Mouse (Mus musculus): ENCODE data around the gene Ube4b. TPM values are rescaled to one million over a fixed set of nuclear protein-coding genes. Genes with fewer than 3 reads are reported as not detected.
A peak's percentile ranks its signal among the peaks of the same experiment; 100 is the strongest.

Gene Ube4b
- polyA plus RNA-seq, 1 experiment from 2014 or later = 82.8 TPM

DNA sequence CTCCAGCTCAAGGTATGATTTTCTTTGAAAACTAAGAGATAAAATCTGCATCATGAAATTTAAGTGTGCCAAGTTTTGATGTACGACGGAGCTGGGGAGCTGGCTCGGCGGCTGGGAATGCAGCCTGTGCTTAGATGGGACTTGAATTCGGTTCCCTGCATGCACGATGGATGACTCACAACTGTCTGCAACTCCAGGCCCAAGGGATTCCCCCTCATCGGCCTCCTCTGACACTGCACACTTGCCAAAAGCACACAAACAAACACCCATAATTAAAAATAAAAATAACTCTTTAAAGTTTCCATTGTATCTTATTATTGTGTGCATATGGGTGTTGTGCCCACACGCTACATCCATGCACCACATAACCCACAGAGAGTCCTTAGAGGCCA, 25.0 kb downstream of the Ube4b start:
- Histone ChIP-seq H3K36me3 (peaks cover 18% of the 10 kb centered on the region), H3K4me2 (replicated peaks) (no peak overlapping the region), H3K4me3 (no peak overlapping the region), H3K9ac (no peak overlapping the region), H3K27ac (no peak overlapping the region), H3K4me1 (peaks cover 34% of the 10 kb centered on the region), H3K9me3 (replicated peaks) (no peaks in the 10 kb centered on the region), H3K27me3 (no peaks in the 10 kb centered on the region)
- WGBS = 82% methylated on average over 8 of the region's 8 CpGs
- no peak for ATAC-seq (ENCODE audit: low FRiP score)

DNA sequence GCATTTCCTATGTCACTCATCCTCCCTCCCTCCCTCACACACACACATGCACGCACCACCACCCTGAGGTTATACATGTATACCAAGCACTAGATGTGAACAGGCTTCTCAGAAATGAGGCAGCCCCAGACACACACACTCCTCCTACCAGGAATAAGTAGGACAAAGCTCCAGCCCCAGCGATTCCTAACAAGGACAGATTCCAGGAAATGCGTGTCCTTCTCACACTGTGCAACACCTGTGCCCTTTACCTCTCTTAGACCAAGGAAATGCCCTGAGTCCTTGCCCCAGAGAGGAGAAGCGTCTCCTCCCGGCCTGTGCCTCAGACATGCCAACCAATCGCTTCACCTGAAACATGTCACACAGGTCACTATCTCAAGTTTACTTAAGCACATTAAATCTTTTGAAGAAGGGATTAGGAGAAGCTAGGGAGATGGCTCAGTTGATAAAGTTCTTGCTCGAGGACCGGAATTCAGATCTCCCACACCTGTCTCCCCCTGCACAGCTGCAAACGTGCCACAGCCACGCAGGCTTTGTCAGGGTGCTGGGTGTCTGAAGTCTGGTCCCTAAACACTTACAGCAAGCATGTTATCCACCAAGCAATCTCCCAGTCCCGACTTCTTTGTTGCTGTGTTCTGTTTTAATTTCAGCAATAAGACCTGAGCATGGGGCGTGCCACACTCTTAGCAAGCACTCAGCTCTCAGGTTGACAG, 25.5 kb downstream of the Ube4b start:
- Histone ChIP-seq H3K9ac (no peak overlapping the region), H3K4me1 (peaks cover 31% of the 10 kb centered on the region), H3K27me3 (no peaks in the 10 kb centered on the region), H3K36me3 (peaks cover 20% of the 10 kb centered on the region), H3K27ac (no peak overlapping the region), H3K4me3 (no peak overlapping the region), H3K9me3 (replicated peaks) (no peaks in the 10 kb centered on the region), H3K4me2 (replicated peaks) (no peak overlapping the region)
- ATAC-seq (ENCODE audit: low FRiP score) = no peak
- 84% methylated on average over 12 of the region's 12 CpGs for WGBS

DNA sequence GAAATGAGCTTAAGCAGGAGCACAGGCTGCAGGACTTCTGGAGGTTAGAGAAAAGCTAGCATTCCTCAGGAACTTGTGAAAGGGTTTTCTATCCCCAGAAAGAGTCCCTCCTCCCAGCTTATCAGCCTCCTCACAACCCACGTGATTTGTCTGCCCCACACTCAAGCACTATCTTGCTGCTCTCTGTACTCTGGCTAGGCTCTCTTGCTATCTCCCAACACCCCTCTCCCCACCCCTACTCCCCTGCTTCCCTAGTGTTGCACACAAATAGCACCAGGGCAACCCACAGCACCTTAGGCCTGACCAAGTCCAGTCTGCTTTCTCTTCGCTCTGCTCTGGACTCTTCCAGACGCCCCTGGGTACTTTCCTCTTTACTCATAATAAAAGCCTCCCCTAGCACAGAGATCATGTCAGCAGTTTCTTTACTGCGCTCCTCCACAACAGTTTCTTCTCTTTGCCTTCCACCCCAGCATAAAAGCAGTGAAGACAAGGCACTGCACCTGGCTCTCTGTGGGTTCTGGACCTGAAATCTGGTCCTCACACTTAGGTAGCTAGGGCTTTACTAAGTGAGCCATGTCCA, 27.1 kb downstream of the Ube4b start:
- no peak overlapping the region for H3K27ac ChIP-seq
- ATAC-seq (ENCODE audit: low FRiP score) = no peak
- no peaks in the 10 kb centered on the region for H3K27me3 ChIP-seq
- H3K4me2 ChIP-seq (replicated peaks) = no peak overlapping the region
- H3K4me1 ChIP-seq = peaks cover 25% of the 10 kb centered on the region
- H3K9ac ChIP-seq = no peak overlapping the region
- no peak overlapping the region for H3K4me3 ChIP-seq
- no peaks in the 10 kb centered on the region for H3K9me3 ChIP-seq (replicated peaks)
- peaks cover 23% of the 10 kb centered on the region for H3K36me3 ChIP-seq
- 76% methylated on average over 4 of the region's 4 CpGs for WGBS

DNA sequence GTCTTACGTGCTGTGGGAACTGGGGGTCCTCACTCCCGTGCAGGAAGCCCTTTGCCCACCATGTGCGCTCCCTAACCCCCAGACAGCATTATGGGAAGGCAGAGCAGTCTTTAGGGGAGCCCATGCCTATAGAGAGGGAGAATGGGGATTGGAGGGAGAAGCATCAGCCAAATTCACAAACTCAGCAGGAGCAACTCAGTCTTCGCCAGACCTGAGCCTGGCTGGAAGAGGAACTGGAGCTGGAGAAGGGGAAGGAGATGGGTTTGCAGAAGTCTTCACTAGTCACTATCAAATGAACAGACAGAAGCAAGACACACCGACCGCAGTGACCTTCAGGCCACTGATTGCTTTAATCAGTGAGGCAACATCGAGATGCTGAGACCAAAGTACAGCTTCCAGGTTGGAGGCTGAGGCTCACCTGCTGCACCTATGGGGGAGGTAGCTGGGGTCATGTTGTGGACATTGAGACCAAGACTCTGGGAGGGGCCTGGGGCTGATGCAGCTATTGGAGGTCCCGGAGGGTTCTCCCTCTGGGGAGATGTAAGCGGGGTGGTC, 28.3 kb downstream of the Ube4b start:
- Histone ChIP-seq H3K4me1 (peaks cover 14% of the 10 kb centered on the region), H3K4me3 (no peak overlapping the region), H3K9ac (no peak overlapping the region), H3K9me3 (replicated peaks) (no peaks in the 10 kb centered on the region), H3K27ac (no peak overlapping the region), H3K36me3 (peaks cover 23% of the 10 kb centered on the region), H3K27me3 (no peaks in the 10 kb centered on the region), H3K4me2 (replicated peaks) (no peak overlapping the region)
- whole genome bisulfite sequencing = 89% methylated on average over 9 of the region's 9 CpGs
- ATAC-seq (ENCODE audit: low FRiP score) = no peak

DNA sequence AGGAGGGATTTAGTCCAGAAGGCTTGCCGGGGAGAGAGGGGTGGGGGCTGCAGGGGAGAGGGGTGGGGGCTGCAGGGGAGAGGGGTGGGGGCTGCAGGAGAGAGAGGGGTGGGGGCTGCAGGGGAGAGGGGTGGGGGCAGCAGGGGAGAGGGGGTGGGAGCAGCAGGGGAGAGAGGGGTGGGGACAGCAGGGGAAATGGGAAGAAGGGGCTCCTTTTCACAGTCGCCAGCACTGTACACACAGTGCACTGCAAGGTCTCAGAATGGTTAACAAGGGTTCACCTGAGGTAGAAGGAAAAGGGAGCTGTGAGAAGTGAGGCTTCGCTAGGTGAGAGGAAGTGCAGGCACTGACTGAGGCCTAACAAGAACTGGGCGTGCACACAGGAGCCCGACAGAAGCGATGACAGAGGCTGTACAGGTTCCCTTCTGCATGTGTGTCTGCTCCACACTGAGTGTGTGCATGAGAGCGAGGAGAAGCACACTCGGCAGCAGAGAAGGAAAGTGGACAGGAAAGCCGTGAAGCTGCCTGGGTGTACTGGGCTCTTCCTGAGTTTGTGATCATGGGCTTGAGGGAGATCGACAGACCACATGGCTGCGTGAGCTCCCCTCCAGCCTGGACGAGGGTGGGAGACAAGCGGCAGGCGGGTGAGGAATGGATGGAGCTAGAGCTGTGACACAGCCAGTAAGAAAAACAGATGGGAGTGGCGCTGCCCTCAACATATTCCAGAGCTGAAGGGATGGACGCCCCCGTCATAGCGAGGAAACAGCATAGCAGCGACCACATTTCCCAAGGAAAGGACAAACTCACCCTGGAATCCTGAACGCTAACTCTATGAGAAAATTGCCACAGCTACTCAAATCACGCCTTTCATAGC, 29.9 kb downstream of the Ube4b start:
- no peak overlapping the region for H3K4me2 ChIP-seq (replicated peaks)
- no peak overlapping the region for H3K9ac ChIP-seq
- H3K9me3 ChIP-seq (replicated peaks) = no peaks in the 10 kb centered on the region
- peak overlapping the region; percentile 48; the same call in 1 of the 2 replicates for H3K27ac ChIP-seq
- no peaks in the 10 kb centered on the region for H3K27me3 ChIP-seq
- 58% methylated on average over 21 of the region's 21 CpGs for WGBS
- peaks cover 10% of the 10 kb centered on the region for H3K4me1 ChIP-seq
- no peak for ATAC-seq (ENCODE audit: low FRiP score)
- no peak overlapping the region for H3K4me3 ChIP-seq
- H3K36me3 ChIP-seq = peaks cover 34% of the 10 kb centered on the region

DNA sequence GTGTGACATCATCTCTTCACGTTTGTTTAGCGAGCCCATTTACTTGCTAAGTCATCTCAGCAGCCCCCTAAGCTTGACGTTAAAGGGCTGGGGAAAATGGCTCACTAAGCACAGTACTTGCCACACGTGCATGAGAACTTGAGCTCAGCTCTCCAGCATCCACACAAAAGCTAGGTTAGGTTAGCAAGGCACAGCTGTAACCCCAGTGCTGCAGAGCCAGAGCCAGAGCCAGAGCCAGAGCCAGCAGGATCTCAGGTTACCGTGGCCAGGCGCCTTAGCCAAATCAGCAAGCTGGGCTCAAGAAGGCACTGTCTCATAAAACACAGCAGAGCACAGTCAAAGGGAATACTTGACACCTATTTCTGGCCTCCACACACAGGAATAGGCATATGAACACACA, 31.0 kb downstream of the Ube4b start:
- 0 out of 2 replicates have a peak overlapping the region, but pooled peaks have one; percentile 17 for H3K27ac ChIP-seq
- no peaks in the 10 kb centered on the region for H3K27me3 ChIP-seq
- no peak overlapping the region for H3K9ac ChIP-seq
- no peak overlapping the region for H3K4me3 ChIP-seq
- H3K4me1 ChIP-seq = peaks cover 10% of the 10 kb centered on the region
- WGBS = 81% methylated on average over 6 of the region's 6 CpGs
- H3K4me2 ChIP-seq (replicated peaks) = no peak overlapping the region
- no peaks in the 10 kb centered on the region for H3K9me3 ChIP-seq (replicated peaks)
- ATAC-seq (ENCODE audit: low FRiP score) = no peak
- H3K36me3 ChIP-seq = peaks cover 43% of the 10 kb centered on the region

DNA sequence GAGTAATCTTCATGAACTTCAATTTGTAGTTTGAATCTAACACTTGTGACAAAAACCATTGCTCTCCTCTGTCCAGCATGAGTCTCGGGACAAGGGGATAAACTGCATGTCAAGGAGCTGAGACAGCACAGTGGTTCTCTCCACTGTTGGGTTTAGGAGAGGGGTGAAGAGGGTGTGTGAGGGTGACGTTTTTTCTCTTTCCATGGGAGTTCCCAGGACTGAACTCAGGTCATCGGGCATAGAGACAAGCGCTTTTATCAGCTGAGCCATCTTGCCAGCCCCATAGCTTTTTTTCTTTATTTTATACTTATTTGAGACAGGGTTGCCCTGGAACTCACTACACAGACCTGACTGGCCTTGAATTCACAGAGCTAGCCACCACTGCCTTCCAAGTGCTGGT, 32.3 kb downstream of the Ube4b start:
- H3K9me3 ChIP-seq (replicated peaks) = no peaks in the 10 kb centered on the region
- H3K9ac ChIP-seq = no peak overlapping the region
- no peaks in the 10 kb centered on the region for H3K27me3 ChIP-seq
- WGBS = 81% methylated on average over 4 of the region's 4 CpGs
- no peak overlapping the region for H3K27ac ChIP-seq
- H3K4me1 ChIP-seq = peaks cover 8% of the 10 kb centered on the region
- H3K36me3 ChIP-seq = peaks cover 50% of the 10 kb centered on the region
- H3K4me2 ChIP-seq (replicated peaks) = no peak overlapping the region
- no peak for ATAC-seq (ENCODE audit: low FRiP score)
- H3K4me3 ChIP-seq = no peak overlapping the region

DNA sequence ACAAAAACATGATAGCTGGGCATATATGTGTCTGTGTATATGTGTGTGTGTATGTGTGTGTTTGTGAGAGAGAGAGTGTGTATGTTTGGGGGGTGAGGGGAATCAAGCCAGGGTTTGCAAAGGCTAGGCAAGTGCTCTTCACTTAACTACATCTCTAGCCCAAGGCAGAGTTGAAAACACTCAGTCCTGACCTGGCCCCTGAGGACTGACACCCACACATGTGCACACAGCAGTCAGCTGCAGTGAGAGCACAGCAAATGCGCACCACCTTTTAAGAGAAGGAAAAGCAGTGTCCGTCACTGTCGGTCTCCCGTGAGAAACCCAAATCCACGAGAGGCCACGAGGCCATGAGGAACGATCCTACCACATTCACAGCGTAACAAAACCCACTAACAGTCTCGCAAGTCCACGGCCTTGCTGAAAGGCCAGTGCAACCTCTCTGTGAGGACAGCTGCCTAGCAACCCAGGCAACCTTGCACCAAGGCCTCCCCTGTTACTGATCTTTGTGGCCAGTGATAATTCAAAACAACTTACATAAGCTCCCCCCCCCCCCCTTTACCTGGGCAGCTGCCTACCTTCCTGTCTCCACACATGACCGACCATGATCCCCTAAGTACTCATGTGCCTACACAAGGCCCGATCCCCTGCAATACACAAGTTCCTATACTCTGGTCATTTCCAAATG, 33.1 kb downstream of the Ube4b start:
- ATAC-seq (ENCODE audit: low FRiP score) = no peak
- H3K9ac ChIP-seq = no peak overlapping the region
- H3K4me1 ChIP-seq = peaks cover 8% of the 10 kb centered on the region
- no peak overlapping the region for H3K4me2 ChIP-seq (replicated peaks)
- H3K9me3 ChIP-seq (replicated peaks) = no peaks in the 10 kb centered on the region
- no peak overlapping the region for H3K27ac ChIP-seq
- H3K27me3 ChIP-seq = no peaks in the 10 kb centered on the region
- WGBS = 82% methylated on average over 12 of the region's 12 CpGs
- H3K4me3 ChIP-seq = no peak overlapping the region
- peaks cover 48% of the 10 kb centered on the region for H3K36me3 ChIP-seq

DNA sequence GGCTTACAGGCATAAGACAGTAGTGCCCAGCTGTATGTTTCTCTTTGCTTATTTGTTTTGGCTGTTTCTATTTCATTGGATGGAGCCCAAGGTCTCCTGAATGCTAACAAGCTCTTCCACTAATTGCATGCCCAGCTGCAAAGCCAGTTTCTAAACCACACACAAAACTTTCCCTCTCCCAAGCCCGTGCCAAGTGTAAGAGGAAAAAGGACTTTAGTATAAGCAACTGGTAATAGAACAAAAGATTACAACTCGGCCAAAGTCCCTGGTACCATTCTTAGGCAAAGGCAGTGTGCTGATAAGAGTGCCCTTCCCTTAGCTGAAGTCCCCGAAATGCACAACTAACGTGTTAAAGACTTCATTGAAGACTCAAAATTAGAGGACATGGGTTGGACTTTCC, 34.2 kb downstream of the Ube4b start:
- H3K9me3 ChIP-seq (replicated peaks) = no peaks in the 10 kb centered on the region
- 95% methylated on average over 4 of the region's 4 CpGs for WGBS
- no peak overlapping the region for H3K27ac ChIP-seq
- ATAC-seq (ENCODE audit: low FRiP score) = no peak
- no peaks in the 10 kb centered on the region for H3K27me3 ChIP-seq
- no peak overlapping the region for H3K9ac ChIP-seq
- H3K4me3 ChIP-seq = no peak overlapping the region
- peaks cover 38% of the 10 kb centered on the region for H3K36me3 ChIP-seq
- H3K4me2 ChIP-seq (replicated peaks) = no peak overlapping the region
- H3K4me1 ChIP-seq = peaks cover 8% of the 10 kb centered on the region

DNA sequence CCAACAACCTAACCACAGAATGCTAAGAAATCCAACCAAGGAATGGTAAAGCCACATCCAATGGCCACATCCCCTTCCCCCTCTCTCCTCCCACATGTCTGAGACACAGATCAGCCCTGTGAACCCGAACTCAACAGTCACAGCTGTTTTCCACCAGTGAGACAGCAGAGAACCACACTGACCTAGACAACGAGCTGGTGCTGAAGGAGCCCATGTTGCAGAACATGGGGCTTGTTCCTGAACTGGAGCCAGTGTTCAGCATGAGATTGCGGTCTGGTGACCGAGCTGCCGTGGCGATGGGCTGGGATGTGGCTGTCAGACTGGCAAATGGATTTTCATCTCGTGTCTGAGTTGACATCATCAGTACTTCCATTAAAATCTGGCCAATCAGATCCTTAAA, 45.5 kb downstream of the Ube4b start:
- Histone ChIP-seq H3K4me2 (replicated peaks) (no peak overlapping the region), H3K4me3 (no peak overlapping the region), H3K27me3 (no peaks in the 10 kb centered on the region), H3K36me3 (peaks cover 94% of the 10 kb centered on the region), H3K27ac (no peak overlapping the region), H3K9me3 (replicated peaks) (no peaks in the 10 kb centered on the region), H3K9ac (no peak overlapping the region), H3K4me1 (no peaks in the 10 kb centered on the region)
- ATAC-seq (ENCODE audit: low FRiP score) = no peak
- WGBS = 84% methylated on average over 7 of the region's 7 CpGs

DNA sequence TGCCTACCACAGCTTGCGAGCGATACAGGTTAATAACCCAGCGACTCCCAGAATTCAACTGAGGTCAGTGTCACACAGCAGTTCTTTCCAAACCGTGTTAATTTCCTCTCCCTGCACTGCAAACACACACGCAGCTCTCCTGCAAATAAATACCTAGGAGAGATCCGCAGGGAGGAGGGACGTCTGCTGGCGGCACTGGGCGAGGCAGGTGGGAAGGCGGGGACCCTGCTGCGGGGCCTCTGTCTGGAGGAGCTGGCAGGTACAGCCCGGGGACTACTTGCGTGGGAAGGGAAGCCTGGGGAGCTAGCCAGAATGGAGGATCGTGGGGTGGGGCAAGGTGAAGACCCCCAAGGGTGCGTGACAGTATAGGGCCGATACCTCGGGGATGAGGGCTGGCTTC, 46.7 kb downstream of the Ube4b start:
- H3K4me1 ChIP-seq = no peaks in the 10 kb centered on the region
- no peaks in the 10 kb centered on the region for H3K27me3 ChIP-seq
- H3K36me3 ChIP-seq = peaks cover 95% of the 10 kb centered on the region
- no peak for ATAC-seq (ENCODE audit: low FRiP score)
- H3K4me3 ChIP-seq = no peak overlapping the region
- H3K9me3 ChIP-seq (replicated peaks) = no peaks in the 10 kb centered on the region
- H3K4me2 ChIP-seq (replicated peaks) = no peak overlapping the region
- no peak overlapping the region for H3K27ac ChIP-seq
- H3K9ac ChIP-seq = no peak overlapping the region
- WGBS = 92% methylated on average over 17 of the region's 17 CpGs

DNA sequence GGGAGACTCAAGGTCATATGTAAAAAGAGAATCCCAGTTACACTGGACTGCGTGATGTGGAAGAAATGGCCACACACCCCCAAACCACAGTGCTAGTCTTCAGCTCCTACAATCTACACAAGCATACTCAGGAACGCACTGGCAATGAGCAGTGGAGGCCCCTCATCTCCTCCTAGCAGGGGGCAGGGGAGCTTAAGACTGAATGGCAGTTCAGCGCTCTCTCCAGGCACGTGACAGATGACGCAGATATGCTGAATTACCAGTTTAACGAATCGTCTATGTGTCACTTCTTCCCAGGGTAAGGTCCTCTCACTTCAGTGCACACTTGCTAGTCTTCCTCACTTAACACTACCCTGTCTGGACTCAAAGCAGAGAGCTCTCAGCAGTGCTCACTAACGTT, 47.7 kb downstream of the Ube4b start:
- H3K4me1 ChIP-seq = 0 out of 2 replicates have a peak, but pooled peaks cover 3% of the 10 kb centered on the region
- peaks cover 96% of the 10 kb centered on the region for H3K36me3 ChIP-seq
- H3K9me3 ChIP-seq (replicated peaks) = no peaks in the 10 kb centered on the region
- 71% methylated on average over 8 of the region's 8 CpGs for WGBS
- no peak overlapping the region for H3K4me3 ChIP-seq
- peak overlapping the region; percentile 30; the same call in 1 of the 2 replicates for H3K27ac ChIP-seq
- H3K4me2 ChIP-seq (replicated peaks) = no peak overlapping the region
- H3K9ac ChIP-seq = no peak overlapping the region
- H3K27me3 ChIP-seq = no peaks in the 10 kb centered on the region
- ATAC-seq (ENCODE audit: low FRiP score) = peak; percentile 50; the same call in 1 of the 2 replicates

Measured in hindbrain, embryonic 12.5 days (tissue).